Mouse (Mus musculus) testis, adult 2 months (tissue): ENCODE results near the gene Grid1.

Experiments used
- CTCF ChIP-seq: fragments of 200-500 bp; IDR thresholded peaks from 2 replicates; pipeline ENCODE4 v1.5.1; 2012; ENCODE audit warnings: low read depth, mild to moderate bottlenecking, inconsistent platforms, low read length, moderate library complexity; ENCODE audit not compliant: control insufficient read depth, insufficient read depth, insufficient replicate concordance
- POLR2A ChIP-seq: fragments of 200-500 bp; IDR thresholded peaks from 2 replicates; pipeline ENCODE4 v1.6.1; 2012; ENCODE audit warnings: low read depth, mild to moderate bottlenecking, inconsistent platforms, low read length, moderate library complexity; ENCODE audit not compliant: control insufficient read depth

DNA sequence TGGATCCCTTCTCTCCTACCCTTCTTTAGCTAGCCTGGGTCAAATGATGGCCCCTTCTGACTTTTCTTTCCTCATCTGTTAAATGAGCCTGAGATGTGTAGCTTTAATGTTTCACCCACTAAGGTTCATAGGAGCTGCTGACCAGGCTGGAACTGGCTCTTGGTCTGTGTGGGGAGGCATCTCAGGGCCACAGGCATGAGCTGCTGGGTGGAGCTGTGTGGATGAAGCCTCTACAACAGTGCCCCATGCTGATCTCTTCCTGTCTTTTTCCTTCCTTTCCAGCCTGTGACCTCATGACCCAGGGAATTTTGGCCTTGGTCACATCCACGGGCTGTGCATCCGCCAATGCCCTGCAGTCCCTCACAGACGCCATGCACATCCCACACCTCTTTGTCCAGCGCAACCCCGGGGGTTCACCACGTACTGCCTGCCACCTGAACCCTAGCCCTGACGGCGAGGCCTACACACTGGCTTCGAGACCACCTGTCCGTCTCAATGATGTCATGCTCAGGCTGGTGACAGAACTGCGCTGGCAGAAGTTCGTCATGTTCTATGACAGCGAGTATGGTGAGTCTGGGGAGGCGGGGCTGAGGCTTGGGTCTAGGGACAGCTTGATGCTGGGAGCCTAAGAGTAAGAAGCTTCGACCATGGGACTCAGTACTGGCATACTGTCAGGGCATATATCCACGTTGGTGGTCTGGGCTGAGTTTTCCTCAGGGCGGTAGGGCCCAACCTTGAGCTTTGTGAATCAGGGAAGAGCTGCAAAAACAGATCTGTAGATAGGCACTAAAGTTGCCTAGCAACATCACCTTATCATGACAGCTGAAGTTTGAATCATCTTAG is 125.8 kb downstream of the Grid1 start:
- no peak for TF ChIP-seq CTCF
- TF ChIP-seq POLR2A: no peak
